Mouse (Mus musculus): Measurements from ENCODE around the gene Cd276. TPM values are rescaled to one million over a fixed set of nuclear protein-coding genes. Genes with fewer than 3 reads are reported as not detected.

Gene Cd276
- polyA plus RNA-seq, 1 experiment = 1.3 TPM

DNA sequence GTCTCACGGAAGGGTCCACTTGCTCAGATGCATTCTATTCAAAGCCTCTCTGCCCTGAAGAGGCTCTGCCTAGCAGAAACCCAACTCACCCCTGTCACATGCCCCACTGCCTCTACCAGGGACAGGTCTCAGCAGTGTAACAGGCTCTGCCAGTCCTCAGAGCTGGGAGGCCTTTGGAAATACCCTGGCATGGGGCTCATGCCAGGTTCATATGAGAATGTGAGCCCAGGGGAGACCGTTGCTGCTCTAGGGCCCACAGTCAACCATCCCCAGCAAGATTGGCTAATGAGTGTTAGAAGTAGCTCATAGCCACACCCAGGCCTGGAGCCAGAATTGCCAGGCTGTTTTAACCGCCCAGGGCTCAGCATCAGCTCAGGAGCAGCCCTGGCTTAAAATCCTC is 5.5 kb downstream of the Cd276 start:
- WGBS = 50% methylated on average over 3 of the region's 3 CpGs
- no peak for TF ChIP-seq CTCF (conservative IDR thresholded peaks at IDR 0.05; ENCODE audit: insufficient read depth, insufficient read length, low read depth, low read length)
- TF ChIP-seq POLR2A (IDR thresholded peaks at IDR 0.05; ENCODE audit: low read depth, low read length) = no peak
- peak; percentile 33 for DNase-seq
- Histone ChIP-seq H3K4me1 (ENCODE audit: control insufficient read depth, insufficient read depth, low read length) (no peaks in the 10 kb centered on the region), H3K27ac (ENCODE audit: insufficient read depth, low read depth, low read length) (no peak overlapping the region), H3K36me3 (ENCODE audit: control insufficient read depth, insufficient read depth, low read length) (no peaks in the 10 kb centered on the region), H3K4me3 (ENCODE audit: insufficient read depth, low read depth, low read length) (no peak overlapping the region), H3K27me3 (replicated peaks; ENCODE audit: control insufficient read depth, insufficient read depth, low read length) (no peaks in the 10 kb centered on the region)

DNA sequence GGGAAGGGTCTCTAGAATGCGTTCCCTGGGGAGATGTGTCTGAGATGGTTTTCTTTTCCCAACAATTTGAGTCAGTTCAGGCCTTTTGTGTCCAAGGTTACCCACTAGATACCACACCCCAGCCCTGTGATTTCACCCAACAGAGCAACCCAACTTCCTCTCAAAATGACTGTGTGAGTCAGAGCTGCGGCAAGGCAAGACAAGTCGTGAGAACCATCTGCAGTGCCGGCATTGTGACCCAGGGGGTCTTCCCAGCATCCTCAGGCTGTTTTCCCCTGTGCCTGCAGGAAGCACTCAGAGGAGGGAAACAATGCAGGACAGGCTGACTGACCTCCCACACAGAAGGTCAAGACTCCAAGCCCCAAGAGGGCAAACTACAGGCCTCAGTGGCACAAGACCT is 6.3 kb downstream of the Cd276 start:
- Histone ChIP-seq H3K36me3 (ENCODE audit: control insufficient read depth, insufficient read depth, low read length) (no peaks in the 10 kb centered on the region), H3K27me3 (replicated peaks; ENCODE audit: control insufficient read depth, insufficient read depth, low read length) (no peaks in the 10 kb centered on the region), H3K4me1 (ENCODE audit: control insufficient read depth, insufficient read depth, low read length) (no peaks in the 10 kb centered on the region), H3K4me3 (ENCODE audit: insufficient read depth, low read depth, low read length) (no peak overlapping the region), H3K27ac (ENCODE audit: insufficient read depth, low read depth, low read length) (no peak overlapping the region)
- DNase-seq = no peak
- TF ChIP-seq CTCF (conservative IDR thresholded peaks at IDR 0.05; ENCODE audit: insufficient read depth, insufficient read length, low read depth, low read length) = no peak
- TF ChIP-seq POLR2A (IDR thresholded peaks at IDR 0.05; ENCODE audit: low read depth, low read length) = no peak
- 76% methylated on average over 4 of the region's 4 CpGs for WGBS

DNA sequence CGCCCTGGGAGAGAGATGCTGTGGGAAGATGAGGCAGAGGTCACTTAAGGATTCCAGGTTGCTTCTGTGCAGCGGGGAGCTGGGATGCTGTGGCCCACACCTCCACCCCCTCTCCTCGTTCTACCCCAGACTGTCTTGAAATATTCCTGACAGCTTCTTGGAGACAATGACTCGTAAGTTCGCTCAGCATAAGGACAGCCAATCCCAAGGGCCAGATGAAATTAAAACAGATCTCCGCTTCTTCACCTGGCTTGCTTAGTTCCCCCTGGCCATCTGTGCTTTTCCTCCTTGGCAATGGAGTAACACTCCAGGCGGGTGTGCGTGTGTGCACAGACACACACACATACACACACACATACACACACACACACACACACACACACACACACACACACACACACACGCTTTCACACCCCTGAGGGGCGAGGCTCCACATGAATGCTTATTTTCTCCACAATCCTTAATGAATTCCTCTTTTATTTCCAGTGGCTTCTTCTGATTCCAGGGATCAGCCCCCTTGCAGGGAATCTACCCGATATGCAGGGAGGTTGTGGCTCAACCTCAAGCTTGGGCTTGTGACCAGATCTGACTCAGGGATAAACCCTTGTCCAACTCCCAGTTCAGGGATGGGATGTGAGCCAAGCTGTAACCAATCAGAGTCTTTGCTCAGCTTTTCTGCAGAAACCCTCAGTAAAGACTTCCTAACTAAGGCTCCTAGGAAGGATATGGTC is 8.4 kb downstream of the Cd276 start:
- no peaks in the 10 kb centered on the region for H3K36me3 ChIP-seq (ENCODE audit: control insufficient read depth, insufficient read depth, low read length)
- 84% methylated on average over 11 of the region's 11 CpGs for WGBS
- no peak overlapping the region for H3K4me3 ChIP-seq (ENCODE audit: insufficient read depth, low read depth, low read length)
- no peak overlapping the region for H3K27ac ChIP-seq (ENCODE audit: insufficient read depth, low read depth, low read length)
- TF ChIP-seq POLR2A (IDR thresholded peaks at IDR 0.05; ENCODE audit: low read depth, low read length) (no peak), CTCF (conservative IDR thresholded peaks at IDR 0.05; ENCODE audit: insufficient read depth, insufficient read length, low read depth, low read length) (no peak)
- DNase-seq = no peak
- peaks cover 5% of the 10 kb centered on the region for H3K4me1 ChIP-seq (ENCODE audit: control insufficient read depth, insufficient read depth, low read length)
- no peaks in the 10 kb centered on the region for H3K27me3 ChIP-seq (replicated peaks; ENCODE audit: control insufficient read depth, insufficient read depth, low read length)

DNA sequence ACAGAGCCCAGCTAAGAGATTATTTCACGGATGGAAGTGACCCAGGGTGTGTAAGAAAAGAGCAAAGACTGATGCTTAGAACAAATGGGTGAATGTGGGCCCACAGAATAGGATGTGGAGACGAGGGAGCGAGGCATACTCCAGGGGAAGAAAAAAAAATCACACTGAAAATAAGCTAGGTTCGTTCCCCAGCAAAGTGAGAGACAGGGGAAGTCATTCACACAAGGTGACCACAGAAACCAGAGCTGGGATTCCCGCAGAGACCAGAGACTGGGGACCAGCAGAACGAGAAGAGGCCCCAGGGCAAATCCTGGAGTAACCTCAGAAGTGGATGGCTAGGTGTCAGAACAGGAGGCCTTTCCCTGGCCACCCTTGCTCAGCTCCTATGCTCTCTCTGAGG is 9.8 kb downstream of the Cd276 start:
- TF ChIP-seq POLR2A (IDR thresholded peaks at IDR 0.05; ENCODE audit: low read depth, low read length) = no peak
- TF ChIP-seq CTCF (conservative IDR thresholded peaks at IDR 0.05; ENCODE audit: insufficient read depth, insufficient read length, low read depth, low read length) = no peak
- no peak for DNase-seq
- peaks cover 5% of the 10 kb centered on the region for H3K4me1 ChIP-seq (ENCODE audit: control insufficient read depth, insufficient read depth, low read length)
- no peaks in the 10 kb centered on the region for H3K36me3 ChIP-seq (ENCODE audit: control insufficient read depth, insufficient read depth, low read length)
- 78% methylated on average over 6 of the region's 6 CpGs for WGBS
- no peaks in the 10 kb centered on the region for H3K27me3 ChIP-seq (replicated peaks; ENCODE audit: control insufficient read depth, insufficient read depth, low read length)
- no peak overlapping the region for H3K27ac ChIP-seq (ENCODE audit: insufficient read depth, low read depth, low read length)
- H3K4me3 ChIP-seq (ENCODE audit: insufficient read depth, low read depth, low read length) = no peak overlapping the region

DNA sequence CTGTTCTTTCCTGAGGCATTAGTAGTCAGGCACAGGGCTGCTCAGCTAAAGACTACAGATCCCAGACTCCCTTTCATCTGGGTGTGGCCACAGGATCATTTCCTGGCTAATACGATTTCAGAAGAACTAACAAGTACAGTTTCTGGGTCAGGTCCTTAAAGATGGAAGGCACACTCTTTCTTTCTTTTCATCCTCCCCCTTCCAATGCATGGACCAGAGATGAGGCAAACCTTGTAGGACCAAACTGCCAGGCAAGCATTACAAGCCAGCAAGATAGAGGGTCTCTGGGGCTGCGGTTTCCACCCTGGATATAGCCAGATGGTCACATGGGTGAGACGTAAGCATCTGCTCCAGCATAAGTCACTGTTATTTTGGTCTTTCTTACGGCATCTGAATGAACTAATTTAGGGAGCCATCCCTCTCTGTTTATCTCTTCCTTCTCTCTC is 10.3 kb downstream of the Cd276 start:
- 62% methylated on average over 4 of the region's 4 CpGs for WGBS
- Histone ChIP-seq H3K4me1 (ENCODE audit: control insufficient read depth, insufficient read depth, low read length) (peaks cover 5% of the 10 kb centered on the region), H3K36me3 (ENCODE audit: control insufficient read depth, insufficient read depth, low read length) (no peaks in the 10 kb centered on the region), H3K4me3 (ENCODE audit: insufficient read depth, low read depth, low read length) (peak overlapping the region; percentile 38; the same call in 1 of the 2 replicates), H3K27ac (ENCODE audit: insufficient read depth, low read depth, low read length) (no peak overlapping the region), H3K27me3 (replicated peaks; ENCODE audit: control insufficient read depth, insufficient read depth, low read length) (no peaks in the 10 kb centered on the region)
- TF ChIP-seq POLR2A (IDR thresholded peaks at IDR 0.05; ENCODE audit: low read depth, low read length) (no peak), CTCF (conservative IDR thresholded peaks at IDR 0.05; ENCODE audit: insufficient read depth, insufficient read length, low read depth, low read length) (no peak)
- DNase-seq = no peak

DNA sequence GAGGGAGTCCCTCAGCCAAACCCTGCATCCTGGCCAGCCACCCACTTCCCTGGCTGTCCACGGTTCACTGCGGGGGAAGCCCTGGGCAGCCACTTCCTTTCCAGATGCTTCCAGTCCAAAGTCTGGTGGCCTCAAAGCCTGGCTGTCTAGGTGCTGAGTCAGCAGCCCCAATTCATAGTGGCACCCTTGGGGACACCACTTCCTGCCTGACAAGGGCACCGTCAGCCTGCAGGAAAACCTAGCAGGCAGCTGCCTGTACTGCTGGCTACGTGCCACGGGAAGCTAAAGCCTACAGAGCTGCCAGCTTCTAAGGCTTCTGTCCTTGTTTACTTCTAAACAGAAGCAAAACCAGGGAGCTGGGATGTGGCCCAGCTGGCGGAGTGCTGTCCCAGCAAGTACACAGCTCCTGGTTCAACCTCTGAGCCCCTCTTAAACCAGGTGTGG is 13.3 kb downstream of the Cd276 start:
- TF ChIP-seq CTCF (conservative IDR thresholded peaks at IDR 0.05; ENCODE audit: insufficient read depth, insufficient read length, low read depth, low read length) (no peak), POLR2A (IDR thresholded peaks at IDR 0.05; ENCODE audit: low read depth, low read length) (no peak)

DNA sequence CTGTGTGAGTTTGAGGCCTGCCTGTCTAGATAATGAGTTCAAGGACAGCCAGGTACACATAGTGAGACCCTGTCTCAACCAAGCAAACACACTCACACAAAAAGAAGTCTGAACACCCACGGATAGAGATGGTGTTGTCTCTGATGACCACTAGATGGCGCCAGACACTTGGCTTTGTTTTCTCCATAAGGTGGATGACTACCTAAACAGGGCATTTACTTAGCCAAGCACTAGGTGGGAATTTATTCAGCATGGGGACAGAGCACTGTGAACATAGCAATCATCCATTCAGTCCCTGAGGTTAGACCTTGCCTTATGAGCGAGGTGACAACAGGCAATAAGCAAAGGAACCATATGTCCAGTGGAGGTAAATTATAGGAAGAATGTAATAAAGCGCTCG is 15.4 kb downstream of the Cd276 start:
- WGBS = 44% methylated on average over 5 of the region's 5 CpGs
- H3K4me3 ChIP-seq (ENCODE audit: insufficient read depth, low read depth, low read length) = no peak overlapping the region
- peak; percentile 57 for DNase-seq
- H3K4me1 ChIP-seq (ENCODE audit: control insufficient read depth, insufficient read depth, low read length) = peaks cover 5% of the 10 kb centered on the region
- H3K27me3 ChIP-seq (replicated peaks; ENCODE audit: control insufficient read depth, insufficient read depth, low read length) = no peaks in the 10 kb centered on the region
- no peaks in the 10 kb centered on the region for H3K36me3 ChIP-seq (ENCODE audit: control insufficient read depth, insufficient read depth, low read length)
- no peak overlapping the region for H3K27ac ChIP-seq (ENCODE audit: insufficient read depth, low read depth, low read length)
- TF ChIP-seq CTCF (conservative IDR thresholded peaks at IDR 0.05; ENCODE audit: insufficient read depth, insufficient read length, low read depth, low read length) (peak; percentile 68), POLR2A (IDR thresholded peaks at IDR 0.05; ENCODE audit: low read depth, low read length) (no peak)

More for the DNA sequence above, 13.3 kb downstream of the Cd276 start:
- H3K4me3 ChIP-seq (ENCODE audit: insufficient read depth, low read depth, low read length) = no peak overlapping the region
- H3K27me3 ChIP-seq (replicated peaks; ENCODE audit: control insufficient read depth, insufficient read depth, low read length) = no peaks in the 10 kb centered on the region
- no peaks in the 10 kb centered on the region for H3K36me3 ChIP-seq (ENCODE audit: control insufficient read depth, insufficient read depth, low read length)
- peaks cover 5% of the 10 kb centered on the region for H3K4me1 ChIP-seq (ENCODE audit: control insufficient read depth, insufficient read depth, low read length)
- peak; percentile 89 for DNase-seq
- H3K27ac ChIP-seq (ENCODE audit: insufficient read depth, low read depth, low read length) = peak overlapping the region; percentile 33; the same call in 1 of the 2 replicates
- 10% methylated on average over 6 of the region's 6 CpGs for WGBS

Measured in kidney, adult 2 months (tissue).